Mouse (Mus musculus) urinary bladder, postnatal 14 days (tissue): Measurements from ENCODE around the gene Kcnq2.

ENCODE experiments used
- DNase-seq: peaks from one replicate; pipeline ENCODE4 v3.0.0; 2021; ENCODE audit warnings: low spot score

Gene Kcnq2

DNA sequence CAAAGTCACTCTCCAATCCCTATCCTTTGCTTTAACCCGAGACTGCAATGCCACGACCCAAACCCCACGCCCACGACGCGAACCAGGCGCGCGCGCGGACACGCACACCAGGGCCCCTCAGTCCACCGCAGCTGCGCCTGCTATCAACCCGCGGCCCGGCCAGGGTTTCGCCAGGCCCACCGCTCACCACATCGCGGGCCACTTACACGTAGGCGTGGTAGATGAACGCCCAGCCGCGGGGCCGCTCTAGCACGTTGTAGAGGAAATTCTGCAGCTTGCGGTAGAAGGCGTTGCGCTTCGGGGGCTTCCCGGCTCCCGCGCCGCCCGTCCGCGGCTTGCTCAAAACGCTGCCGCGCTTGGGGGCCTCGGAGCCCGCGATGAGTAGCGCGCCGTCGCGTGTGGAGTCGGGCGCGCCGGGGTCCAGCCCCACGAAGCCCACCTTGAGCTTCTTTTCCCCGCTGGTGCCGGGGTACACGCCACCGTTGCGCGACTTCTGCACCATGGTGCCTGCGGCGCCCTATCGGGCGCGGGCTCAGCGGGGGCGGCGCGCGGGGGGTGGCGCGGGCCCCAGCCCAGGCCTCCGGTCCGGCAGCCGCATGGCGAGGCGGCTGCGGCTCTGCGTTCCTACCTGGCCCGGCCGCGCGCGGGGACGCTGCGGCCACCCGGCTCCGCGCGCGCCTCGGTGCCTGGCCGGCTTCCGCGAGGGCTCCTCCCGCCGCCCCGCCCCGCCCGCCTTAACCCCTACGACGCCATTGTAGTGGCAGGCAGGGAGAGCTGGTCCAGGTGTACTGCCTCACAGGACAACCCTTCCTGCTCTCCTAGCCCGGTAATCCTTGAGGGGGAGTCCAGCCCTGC, at the start of gene Kcnq2:
Kcnq2 (minus strand) TSS at position 710 of the 855 bp plus-strand sequence.
- no peak for DNase-seq

DNA sequence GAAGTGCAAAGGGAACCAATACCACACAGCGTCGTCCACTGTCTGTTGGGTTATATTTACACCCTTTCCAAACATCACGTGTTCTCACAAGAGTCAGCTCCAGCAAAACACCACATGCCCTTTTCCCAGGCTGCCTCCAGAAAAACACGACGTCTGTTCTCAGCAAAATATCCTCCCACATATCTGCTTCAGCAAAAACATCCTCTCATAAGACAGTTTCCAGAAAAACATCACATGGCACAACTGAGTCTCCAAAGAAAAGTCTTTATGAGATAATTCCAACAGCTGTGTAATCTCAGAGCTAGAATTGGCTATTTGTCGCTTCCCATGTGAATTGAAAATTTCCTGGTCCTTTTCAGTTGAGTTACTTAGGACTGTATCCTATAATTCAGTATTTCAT, 45.8 kb upstream of the Kcnq2 start:
- DNase-seq = no peak

- DNase-seq = no peak
Measured at GRCm38 (mm10) chr2:181178471-181178870, 43.4 kb upstream of the Kcnq2 start.

DNA sequence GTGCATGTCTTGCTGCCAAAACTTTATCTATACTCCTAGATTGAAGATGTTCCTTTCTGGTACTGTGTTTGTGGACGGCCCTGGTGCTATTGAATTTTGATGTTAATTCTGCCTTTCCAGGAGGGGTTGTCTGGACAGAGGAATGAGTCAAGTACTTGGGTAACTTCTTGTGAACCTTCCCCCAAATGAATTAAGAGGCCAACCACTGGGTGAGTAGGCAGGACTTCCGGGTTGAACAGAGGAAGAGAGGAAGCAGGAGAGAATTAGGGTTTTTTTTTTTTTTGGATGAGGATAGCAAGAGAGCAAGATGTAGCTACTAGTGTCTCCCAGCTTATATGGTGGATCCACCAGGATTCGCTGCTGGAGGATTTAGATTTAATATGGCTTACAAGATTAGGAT, 42.9 kb upstream of the Kcnq2 start:
- no peak for DNase-seq

DNA sequence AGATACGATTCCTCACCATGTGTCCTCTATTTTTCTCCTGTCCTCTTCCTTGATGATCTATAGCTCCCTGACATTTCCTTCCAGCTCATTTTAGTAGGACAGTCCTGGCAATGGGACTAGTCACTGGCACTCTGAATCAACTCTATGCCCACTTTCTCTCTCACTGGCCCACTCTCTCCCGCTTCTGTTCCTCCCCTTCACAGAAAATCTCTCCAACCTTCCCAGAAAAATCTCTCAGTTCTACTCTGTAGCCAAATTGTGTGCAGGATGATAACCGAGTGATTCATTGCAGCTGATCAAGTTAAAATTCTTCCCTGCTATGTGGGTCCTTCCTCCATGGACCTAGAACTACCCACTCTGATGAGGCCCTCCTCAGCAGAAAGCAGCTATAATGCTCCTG, 39.5 kb upstream of the Kcnq2 start:
- DNase-seq = no peak

GRCm38 (mm10) chr2:181166469-181166868, 31.4 kb upstream of the Kcnq2 start:
- DNase-seq = no peak

DNA sequence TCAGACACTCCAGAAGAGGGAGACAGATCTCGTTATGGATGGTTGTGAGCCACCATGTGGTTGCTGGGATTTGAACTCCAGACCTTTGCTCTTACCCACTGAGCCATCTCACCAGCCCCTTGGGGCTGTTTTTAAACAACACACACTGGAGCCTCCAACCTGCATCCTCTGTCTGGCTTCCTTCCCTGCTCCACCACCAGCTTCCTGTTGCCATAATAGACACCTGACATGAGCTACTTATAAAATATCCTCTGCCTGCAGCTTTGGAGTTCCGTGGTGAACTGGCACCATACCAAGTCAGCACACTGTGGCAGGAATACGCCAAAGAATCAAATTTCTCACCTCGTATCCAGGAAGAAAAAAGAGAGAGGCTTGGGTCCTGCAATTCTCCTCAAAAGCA, 25.7 kb upstream of the Kcnq2 start:
- no peak for DNase-seq

GRCm38 (mm10) chr2:181159771-181160170, 24.7 kb upstream of the Kcnq2 start:
- no peak for DNase-seq

DNA sequence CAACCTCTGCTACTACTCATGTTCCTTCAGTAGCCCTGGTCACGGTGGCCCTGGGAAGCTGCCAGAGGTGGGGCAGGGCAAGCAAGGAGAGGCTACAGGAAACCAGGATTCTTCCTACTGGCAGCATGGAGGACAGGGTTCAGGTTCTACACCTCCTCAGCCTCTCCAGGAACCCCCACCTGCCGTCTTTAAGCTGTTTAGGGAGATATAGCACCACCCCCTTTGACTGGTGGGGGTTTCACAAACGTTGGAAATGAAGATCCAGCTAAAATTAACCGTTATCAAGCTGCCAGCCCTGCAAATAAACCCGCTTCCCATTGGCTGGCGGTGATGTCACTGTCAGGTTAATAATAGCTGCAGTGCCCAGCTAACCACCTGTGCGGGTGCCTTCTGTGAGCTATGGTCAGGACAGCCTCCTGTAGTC, 24.0 kb upstream of the Kcnq2 start:
- DNase-seq = no peak

DNA sequence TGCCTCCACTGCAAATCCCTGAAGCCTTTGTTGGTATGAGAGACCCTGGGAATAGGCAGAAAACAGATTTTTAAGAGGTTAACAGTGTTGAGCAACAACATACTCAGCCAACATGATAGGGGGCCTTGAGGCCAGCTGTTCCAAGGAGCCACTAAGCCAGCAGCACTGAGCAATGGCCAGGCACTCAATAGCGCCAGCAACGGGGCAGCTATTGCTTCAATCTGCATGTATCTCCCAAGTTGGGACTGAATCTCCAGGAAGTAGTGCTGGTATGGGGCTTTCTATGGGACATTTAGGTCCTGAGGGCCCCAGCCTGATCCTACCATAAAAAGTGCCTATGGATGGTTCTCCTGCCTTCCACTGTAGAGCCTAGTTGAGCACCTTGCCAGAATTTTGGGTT, 23.4 kb upstream of the Kcnq2 start:
- DNase-seq = no peak

- no peak for DNase-seq
Measured at GRCm38 (mm10) chr2:181157716-181158302, 22.7 kb upstream of the Kcnq2 start.

DNA sequence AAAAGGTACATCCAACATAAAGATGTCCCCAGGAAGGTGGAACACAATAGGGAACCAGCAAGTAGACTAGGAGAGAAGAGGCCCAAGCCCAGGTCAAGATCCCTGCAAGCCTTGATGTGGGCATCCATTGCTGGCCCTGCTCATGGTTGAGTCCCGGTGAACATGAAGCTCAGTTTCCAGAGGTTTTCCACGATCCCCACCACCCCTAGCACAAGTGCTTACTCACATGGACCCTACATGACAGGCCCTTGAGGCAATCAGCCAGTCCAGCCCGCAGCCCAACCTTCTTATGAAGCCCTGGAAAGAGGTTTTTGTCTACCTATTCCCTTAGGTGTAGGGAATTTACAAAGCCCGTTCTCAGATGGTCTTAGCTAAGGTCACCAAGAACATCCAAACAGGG, 22.1 kb upstream of the Kcnq2 start:
- DNase-seq = no peak

DNA sequence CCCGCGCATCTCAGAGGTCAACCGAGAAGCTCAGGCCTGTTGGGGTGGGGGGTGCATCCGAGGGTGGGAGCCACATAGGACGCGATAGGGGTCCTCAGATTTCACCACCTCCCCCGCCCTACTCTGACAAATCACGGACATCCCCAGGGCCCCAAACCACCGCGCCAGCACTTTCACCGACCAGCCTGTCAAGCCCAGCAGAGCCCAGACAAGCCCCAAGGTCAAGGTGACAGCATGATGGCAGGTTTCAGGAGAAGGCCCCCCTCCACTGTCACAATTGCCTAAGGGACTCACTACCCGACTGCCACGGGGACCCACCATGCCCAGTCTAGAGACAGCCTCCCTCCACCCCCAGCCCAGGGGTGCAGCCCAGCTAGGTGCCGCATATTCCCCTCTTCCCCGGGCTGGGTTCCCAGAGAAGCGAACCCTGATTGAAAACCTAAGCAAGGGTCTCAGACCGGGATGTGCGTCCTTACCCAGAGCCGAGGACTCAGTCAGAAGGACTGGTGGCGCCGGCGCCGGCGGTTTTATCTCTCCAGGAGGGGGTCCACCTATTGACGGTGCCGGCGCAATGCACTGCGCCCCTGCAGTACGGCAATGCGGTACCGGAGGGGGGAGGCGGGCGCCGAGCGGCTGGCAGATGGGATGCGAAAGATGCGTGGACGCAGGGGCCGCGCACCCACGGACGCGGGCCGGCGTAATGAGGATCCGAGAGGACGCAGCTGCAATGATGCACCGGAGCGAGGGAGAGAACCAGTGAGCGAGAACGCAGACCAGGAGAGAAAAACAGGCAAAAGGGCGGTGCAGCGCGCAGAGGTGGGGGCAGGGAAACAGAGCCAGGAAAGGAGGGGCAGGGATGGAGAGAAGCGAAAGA, 21.4 kb upstream of the Kcnq2 start, which contains the start of gene Eef1a2:
Eef1a2 (minus strand) TSS at position 767 of the 874 bp plus-strand sequence.
- no peak for DNase-seq

DNA sequence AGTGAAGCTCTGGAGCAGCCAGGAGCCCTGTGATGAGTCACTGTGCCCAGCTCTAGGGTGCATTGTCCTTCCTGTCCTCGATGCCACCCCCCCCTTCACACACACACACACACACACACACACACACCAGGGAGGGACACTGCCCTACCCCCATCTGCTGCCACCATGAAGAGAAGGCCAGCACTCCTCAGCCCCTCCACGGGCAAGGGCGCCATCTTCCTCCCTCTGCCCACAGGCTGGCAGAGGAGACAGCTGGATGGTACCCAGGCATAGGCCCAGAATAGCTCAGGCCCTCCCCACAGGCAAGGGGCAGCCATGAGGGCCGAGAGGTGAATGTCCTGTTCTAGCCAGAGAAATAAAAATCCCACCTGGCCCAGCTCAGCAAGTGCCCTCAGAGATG, 20.7 kb upstream of the Kcnq2 start:
- no peak for DNase-seq

- DNase-seq = no peak
Measured at GRCm38 (mm10) chr2:181154831-181155415, 19.8 kb upstream of the Kcnq2 start.

DNA sequence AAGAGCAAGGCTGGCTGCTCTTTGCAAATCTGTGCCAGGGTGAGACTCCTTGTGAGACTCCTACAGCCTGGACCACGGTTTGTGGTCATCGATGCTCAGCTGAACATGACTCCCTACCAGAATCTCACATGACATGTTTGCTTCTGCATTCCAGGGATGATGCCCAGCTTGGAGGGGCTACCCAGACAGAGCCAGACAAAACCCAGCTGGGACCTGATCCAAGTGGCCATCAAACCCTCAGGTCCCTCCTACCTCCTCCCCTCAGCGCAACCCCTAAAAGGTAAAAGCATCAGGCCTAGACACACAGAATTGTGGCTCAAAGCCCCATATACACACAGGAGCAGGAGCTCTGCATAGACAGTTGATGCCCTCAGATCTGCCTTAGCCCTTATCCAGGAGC, 19.3 kb upstream of the Kcnq2 start:
- no peak for DNase-seq

DNA sequence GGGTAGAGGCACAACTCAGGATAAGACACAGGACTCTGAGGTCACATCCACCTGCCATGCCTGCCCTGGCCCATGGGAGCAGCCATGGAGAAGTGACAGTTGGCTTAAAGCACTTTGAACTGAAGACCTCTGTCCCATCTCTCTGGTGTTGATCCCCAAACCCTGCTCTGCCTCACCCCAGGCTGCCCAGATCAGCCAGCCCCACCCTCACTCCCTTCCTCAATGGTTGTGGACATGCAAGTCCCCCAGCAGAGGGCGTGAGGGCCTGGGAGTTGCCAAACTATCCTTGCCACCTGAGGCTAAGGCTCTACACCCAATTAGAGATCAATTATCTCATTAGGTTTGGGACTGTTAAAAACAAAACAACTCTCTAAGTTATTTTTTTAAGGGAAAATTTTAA, 18.7 kb upstream of the Kcnq2 start:
- DNase-seq = peak; percentile 14

DNA sequence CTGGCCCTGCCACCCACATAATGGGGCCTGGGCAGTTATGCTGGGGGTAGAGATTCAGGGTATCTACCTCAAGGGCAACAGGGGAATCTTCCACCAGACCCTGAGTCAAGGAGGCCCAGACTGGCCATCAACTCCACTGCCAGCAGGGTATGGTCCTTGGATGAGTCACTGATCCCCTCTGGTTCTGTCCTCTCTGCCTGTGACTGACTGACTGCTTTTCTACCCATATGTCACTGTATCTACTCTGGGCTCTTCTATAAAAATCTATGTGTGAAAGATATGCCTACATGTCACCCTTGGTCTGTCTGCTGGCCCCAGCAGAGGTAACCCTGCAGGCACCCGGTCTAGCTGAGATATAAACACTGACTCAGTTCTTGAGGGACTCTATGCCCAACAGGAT, 18.0 kb upstream of the Kcnq2 start:
- no peak for DNase-seq

GRCm38 (mm10) chr2:181152701-181153100, 17.6 kb upstream of the Kcnq2 start:
- DNase-seq = no peak

DNA sequence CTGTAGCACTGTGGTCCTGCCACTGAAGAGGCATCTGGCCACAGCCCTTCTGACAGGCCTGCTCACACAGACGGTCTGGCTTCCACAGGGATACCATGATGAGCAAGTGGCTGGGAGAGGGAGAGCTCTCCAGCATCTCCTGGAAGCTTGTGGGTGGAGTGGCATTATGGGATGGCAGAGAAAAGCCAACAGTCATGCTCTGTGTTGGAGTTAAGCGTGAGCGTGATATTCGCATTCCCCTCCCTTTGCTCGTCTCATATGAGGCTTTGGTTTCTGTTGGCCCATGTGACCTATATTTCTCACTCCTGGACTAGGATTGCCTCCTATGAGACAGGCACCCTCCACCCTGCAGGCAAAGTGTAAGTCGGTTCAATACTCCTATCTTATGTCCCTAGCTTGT, 15.2 kb upstream of the Kcnq2 start:
- DNase-seq = no peak

GRCm38 (mm10) chr2:181148318-181148955, 13.3 kb upstream of the Kcnq2 start:
- no peak for DNase-seq
